16 mouse cellular contexts compared by ENCODE assay signal in genomic region chr17:88769283-88769859, GRCm38 (mm10). TPM values are rescaled to one million over a fixed set of nuclear protein-coding genes. Genes with fewer than 3 reads are reported as not detected.
A peak's percentile ranks its signal among the peaks of the same experiment; 100 is the strongest.
DNase-seq lines count a peak whose midpoint lies in the region; ATAC-seq and TF ChIP-seq lines count a peak whose summit lies in the region.
"Had no signal": no experiment of that assay in that cellular context is flagged by ENCODE, and none has a peak within 500 bp of the region (broad histone marks: within the 10 kb centered on the region; RNA-seq: fewer than 3 reads in every experiment).

No protein-coding gene starts in this region.

- no peaks in the 10 kb centered on the region for H3K36me3 ChIP-seq in embryonic facial prominence, embryonic 14.5 days (ENCODE audit: control insufficient read depth, insufficient read depth, low read length)
- no peaks in the 10 kb centered on the region for H3K36me3 ChIP-seq in embryonic facial prominence, embryonic 10.5 days (replicated peaks)
- H3K36me3 ChIP-seq in lung, embryonic 14.5 days (ENCODE audit: insufficient read depth): no peaks in the 10 kb centered on the region
- no peaks in the 10 kb centered on the region for H3K36me3 ChIP-seq in hindbrain, embryonic 15.5 days
- no peaks in the 10 kb centered on the region for H3K36me3 ChIP-seq in neural tube, embryonic 15.5 days
- H3K36me3 ChIP-seq: heart, embryonic 15.5 days had no signal

- no peak for TF ChIP-seq CTCF in lung, embryonic 14.5 days (IDR thresholded peaks at IDR 0.05; ENCODE audit: low read depth)
- TF ChIP-seq CTCF in lung, adult 2 months (IDR thresholded peaks at IDR 0.05; ENCODE audit: insufficient read depth, low read length): no peak

- no peak overlapping the region for H3K9ac ChIP-seq in embryonic facial prominence, embryonic 14.5 days (ENCODE audit: low read depth, low read length)
- no peak overlapping the region for H3K9ac ChIP-seq in lung, embryonic 14.5 days
- no peak overlapping the region for H3K9ac ChIP-seq in hindbrain, embryonic 15.5 days
- no peak overlapping the region for H3K9ac ChIP-seq in neural tube, embryonic 15.5 days (replicated peaks)
- H3K9ac ChIP-seq: heart, embryonic 15.5 days had no signal

- TF ChIP-seq POLR2A in lung, adult 2 months (IDR thresholded peaks at IDR 0.05; ENCODE audit: borderline replicate concordance, extremely low read depth, low read depth, low read length): no peak

- no peak overlapping the region for H3K4me2 ChIP-seq in embryonic facial prominence, embryonic 14.5 days (ENCODE audit: low read depth, low read length)
- H3K4me2 ChIP-seq in lung, embryonic 14.5 days: no peak overlapping the region
- H3K4me2 ChIP-seq in hindbrain, embryonic 15.5 days: no peak overlapping the region
- no peak overlapping the region for H3K4me2 ChIP-seq in neural tube, embryonic 15.5 days
- H3K4me2 ChIP-seq: heart, embryonic 15.5 days; liver, embryonic 11.5 days had no signal

- no peak overlapping the region for H3K27ac ChIP-seq in embryonic facial prominence, embryonic 14.5 days (replicated peaks; ENCODE audit: low read depth, low read length)
- no peak overlapping the region for H3K27ac ChIP-seq in embryonic facial prominence, embryonic 10.5 days (replicated peaks)
- no peak overlapping the region for H3K27ac ChIP-seq in lung, embryonic 14.5 days (ENCODE audit: low read depth)
- no peak overlapping the region; the same call in 1 of the 2 replicates for H3K27ac ChIP-seq in hindbrain, embryonic 15.5 days (replicated peaks)
- peak overlapping the region; percentile 33; the same call in 1 of the 2 replicates for H3K27ac ChIP-seq in neural tube, embryonic 15.5 days (replicated peaks)
- H3K27ac ChIP-seq: heart, embryonic 15.5 days had no signal

- no peaks in the 10 kb centered on the region for H3K27me3 ChIP-seq in embryonic facial prominence, embryonic 14.5 days (replicated peaks; ENCODE audit: control insufficient read depth, insufficient read depth, low read length)
- H3K27me3 ChIP-seq in embryonic facial prominence, embryonic 10.5 days (replicated peaks; ENCODE audit: low read depth, poor library complexity, severe bottlenecking): peaks cover 27% of the 10 kb centered on the region
- H3K27me3 ChIP-seq in lung, embryonic 14.5 days (ENCODE audit: insufficient read depth, low read length): no peaks in the 10 kb centered on the region
- no peaks in the 10 kb centered on the region for H3K27me3 ChIP-seq in hindbrain, embryonic 15.5 days
- H3K27me3 ChIP-seq in neural tube, embryonic 15.5 days (replicated peaks): no peaks in the 10 kb centered on the region
- H3K27me3 ChIP-seq: heart, embryonic 15.5 days had no signal

- H3K9me3 ChIP-seq in embryonic facial prominence, embryonic 14.5 days (ENCODE audit: control insufficient read depth, low read length): no peaks in the 10 kb centered on the region
- H3K9me3 ChIP-seq in embryonic facial prominence, embryonic 10.5 days: peaks cover 7% of the 10 kb centered on the region; the same call in 1 of the 2 replicates
- H3K9me3 ChIP-seq in lung, embryonic 14.5 days (ENCODE audit: low read depth, low read length): no peaks in the 10 kb centered on the region
- no peaks in the 10 kb centered on the region for H3K9me3 ChIP-seq in hindbrain, embryonic 15.5 days
- no peaks in the 10 kb centered on the region for H3K9me3 ChIP-seq in neural tube, embryonic 15.5 days (replicated peaks)
- H3K9me3 ChIP-seq: heart, embryonic 15.5 days had no signal

- WGBS in embryonic facial prominence, embryonic 14.5 days: 52% methylated on average over 2 of the region's 2 CpGs
- WGBS in embryonic facial prominence, embryonic 10.5 days: 66% methylated on average over 2 of the region's 2 CpGs
- 46% methylated on average over 2 of the region's 2 CpGs for WGBS in lung, embryonic 14.5 days
- 56% methylated on average over 2 of the region's 2 CpGs for WGBS in lung, adult 2 months
- 42% methylated on average over 2 of the region's 2 CpGs for WGBS in hindbrain, embryonic 15.5 days
- 46% methylated on average over 2 of the region's 2 CpGs for WGBS in neural tube, embryonic 15.5 days

- H3K4me3 ChIP-seq in embryonic facial prominence, embryonic 14.5 days (ENCODE audit: low read depth, low read length): no peak overlapping the region
- no peak overlapping the region for H3K4me3 ChIP-seq in embryonic facial prominence, embryonic 10.5 days
- H3K4me3 ChIP-seq in lung, embryonic 14.5 days (ENCODE audit: low read depth, low read length): no peak overlapping the region
- no peak overlapping the region for H3K4me3 ChIP-seq in lung, adult 2 months (replicated peaks; ENCODE audit: extremely low read depth, low read depth, low read length)
- H3K4me3 ChIP-seq in hindbrain, embryonic 15.5 days: no peak overlapping the region
- no peak overlapping the region for H3K4me3 ChIP-seq in neural tube, embryonic 15.5 days (replicated peaks)
- H3K4me3 ChIP-seq: heart, embryonic 15.5 days had no signal

- DNase-seq in embryonic facial prominence, embryonic 14.5 days (ENCODE audit: low spot score): peak; percentile 47
- DNase-seq in embryonic facial prominence, embryonic 10.5 days (ENCODE audit: low spot score): no peak
- DNase-seq in lung, embryonic 14.5 days: peak; percentile 36
- DNase-seq in lung, adult 2 months: no peak
- no peak for DNase-seq in cerebellum, postnatal 4 days (ENCODE audit: low spot score in 2 of 2)
- DNase-seq: adrenal gland, postnatal 25 days; cerebellum, adult 9-11 months; thymus, adult 18-20 months had no signal

- ATAC-seq in embryonic facial prominence, embryonic 14.5 days (ENCODE audit: low read depth): peak; percentile 53; the same call in 1 of the 2 replicates
- peak; percentile 78; the same call in 1 of the 2 replicates for ATAC-seq in lung, embryonic 14.5 days (ENCODE audit: insufficient read depth)
- peak; percentile 69; the same call in 1 of the 2 replicates for ATAC-seq in hindbrain, embryonic 15.5 days (ENCODE audit: low FRiP score, low read depth)
- no peak for ATAC-seq in neural tube, embryonic 15.5 days (ENCODE audit: low FRiP score)
- ATAC-seq in megakaryocyte, adult 5-6 weeks (ENCODE audit: poor library complexity, severe bottlenecking): no peak
- ATAC-seq: lung, postnatal 0 days had no signal

- H3K4me1 ChIP-seq in embryonic facial prominence, embryonic 14.5 days (ENCODE audit: control insufficient read depth, insufficient read depth, low read length): peaks cover 6% of the 10 kb centered on the region; the same call in 1 of the 2 replicates
- H3K4me1 ChIP-seq in embryonic facial prominence, embryonic 10.5 days: 0 out of 2 replicates have a peak, but pooled peaks cover under 1% of the 10 kb centered on the region
- 0 out of 2 replicates have a peak, but pooled peaks cover 7% of the 10 kb centered on the region for H3K4me1 ChIP-seq in lung, embryonic 14.5 days (ENCODE audit: insufficient read depth)
- no peaks in the 10 kb centered on the region for H3K4me1 ChIP-seq in lung, adult 2 months (ENCODE audit: control insufficient read depth, insufficient read depth, low read length)
- peaks cover 16% of the 10 kb centered on the region for H3K4me1 ChIP-seq in hindbrain, embryonic 15.5 days (replicated peaks)
- H3K4me1 ChIP-seq in neural tube, embryonic 15.5 days: peaks cover 27% of the 10 kb centered on the region
- H3K4me1 ChIP-seq: heart, embryonic 15.5 days had no signal

RNA-seq across cellular contexts. Expression of gene Lhcgr, which starts 22.4 kb away (rescaled TPM):
- polyA plus RNA-seq in embryonic facial prominence, embryonic 14.5 days (2014; fragmentation: Nextera tagmentation; extraction: Ambion mirVana): 0.47 and 0.49 TPM in 2 replicates
- not detected in 2 replicates for polyA plus RNA-seq in embryonic facial prominence, embryonic 10.5 days (2016; fragmentation: Nextera tagmentation; extraction: Ambion mirVana)
- 0.31 and 0.61 TPM in 2 replicates for polyA plus RNA-seq in lung, embryonic 14.5 days (2014; fragmentation: Nextera tagmentation; extraction: Ambion mirVana)
- polyA plus RNA-seq in lung, adult 2 months (2012; rRNA removed): 0.10 and 0.20 TPM in 2 replicates
- 2.5 and 2.8 TPM in 2 replicates for polyA plus RNA-seq in hindbrain, embryonic 15.5 days (2015; fragmentation: Nextera tagmentation; extraction: Ambion mirVana)
- 1.1 and 1.5 TPM in 2 replicates for polyA plus RNA-seq in neural tube, embryonic 15.5 days (2015; fragmentation: Nextera tagmentation; extraction: Ambion mirVana)
- total RNA-seq in megakaryocyte, adult 5-6 weeks (2015): not detected in 2 replicates
- total RNA-seq in megakaryocyte, adult 5-6 weeks (2017): not detected in 2 replicates
- total RNA-seq: adrenal gland, postnatal 25 days; granulocyte monocyte progenitor cell, adult 5-6 weeks; megakaryocyte-erythroid progenitor cell, adult 5-6 weeks had no signal
- polyA plus RNA-seq: heart, embryonic 15.5 days; liver, embryonic 11.5 days had no signal

Comparison
In these comparisons a context has a peak if more than half of its experiments do, and no peak if none do; other contexts are left out.
1. DNase-seq: peak in embryonic facial prominence, embryonic 14.5 days (single experiment) and lung, embryonic 14.5 days (single experiment); none in embryonic facial prominence, embryonic 10.5 days (single experiment), lung, adult 2 months (single experiment) and cerebellum, postnatal 4 days (0 of 2).
2. ATAC-seq: peak in embryonic facial prominence, embryonic 14.5 days (single experiment), lung, embryonic 14.5 days (single experiment) and hindbrain, embryonic 15.5 days (single experiment); none in neural tube, embryonic 15.5 days (single experiment) and megakaryocyte, adult 5-6 weeks (single experiment).